Mouse (Mus musculus): ENCODE data around the gene Ifitm1.

DNA sequence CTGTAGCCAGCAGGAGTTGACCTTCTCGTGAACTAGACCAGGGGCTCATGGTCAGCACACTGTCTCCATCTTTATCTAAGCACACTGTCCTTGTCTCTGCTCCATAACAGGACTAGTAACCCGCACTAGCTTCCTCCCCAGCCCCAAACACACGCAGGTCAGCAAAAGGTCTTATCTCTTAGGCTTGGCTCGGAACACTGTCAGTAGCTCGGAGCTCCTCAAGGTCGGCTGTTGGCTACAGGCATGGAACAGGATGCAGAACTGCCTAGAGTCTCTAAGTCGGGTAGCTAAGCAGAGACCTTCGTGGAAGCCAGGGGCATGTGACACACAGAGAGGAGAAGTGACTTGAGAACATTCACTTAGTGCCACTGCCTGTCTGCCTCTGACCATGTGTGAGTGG is 18.9 kb upstream of the Ifitm1 start:
- TF ChIP-seq CTCF (IDR thresholded peaks at IDR 0.05; ENCODE audit: low read depth) = no peak
- TF ChIP-seq EP300 (IDR thresholded peaks at IDR 0.05; ENCODE audit: low read depth) = no peak

All from liver, embryonic 14.5 days (tissue).